Mouse (Mus musculus) bone marrow macrophage, adult 2 months (primary cell): Measurements from ENCODE around the gene Mbd4.

Source experiments
- CTCF ChIP-seq: IDR thresholded peaks from 2 replicates; pipeline ENCODE4 v1.5.1; 2012; ENCODE audit warnings: low read depth, mild to moderate bottlenecking, low read length, moderate library complexity
- POLR2A ChIP-seq: IDR thresholded peaks from 2 replicates; pipeline ENCODE4 v1.6.1; 2012; ENCODE audit warnings: mild to moderate bottlenecking, low read depth, low read length, borderline replicate concordance

- no peak for TF ChIP-seq CTCF
- TF ChIP-seq POLR2A = no peak
These were observed 814 bp upstream of the Mbd4 start for GRCm38 (mm10) chr6:115853985-115854384.
